Mouse (Mus musculus) myocyte (in vitro differentiated cells): ENCODE data around the gene Irf2.

Experiments used
- MYOG ChIP-seq, 3 experiments: IDR thresholded peaks; one replicate each; pipeline ENCODE4 v1.6.1; 2011; ENCODE audit warnings: control low read depth in 2 of 3, low read depth in 2 of 3, mild to moderate bottlenecking in 2 of 3; ENCODE audit not compliant: insufficient read length in 2 of 3, control insufficient read depth in 1 of 3, insufficient read depth in 1 of 3
- POLR2A ChIP-seq: IDR thresholded peaks from one replicate; pipeline ENCODE4 v1.6.1; 2011; ENCODE audit warnings: low read depth, mild to moderate bottlenecking, control low read depth, moderate library complexity; ENCODE audit not compliant: insufficient read length

GRCm38 (mm10) chr8:46769408-46770180, 30.1 kb downstream of the Irf2 start:
- TF ChIP-seq POLR2A (no peak), MYOG (IDR thresholded peaks at IDR 0.05; ENCODE audit: control insufficient read depth in 1 of 3, insufficient read depth in 1 of 3, insufficient read length in 2 of 3, low read depth in 2 of 3) (no peak)
